Mouse (Mus musculus) brain, embryonic 18.5 days (tissue): ENCODE measurements at regions not wholly inside any gene's neighbourhood (a gene's known extent, or its start where the extent isn't known, plus 50 kb on each side); places are given as distances from the start of the nearest gene placed in this dataset.

Experiments used
- DNase-seq: peaks from one replicate; pipeline ENCODE4 v3.0.0-alpha.2; 2012; ENCODE audit warnings: low read depth, low spot score

GRCm38 (mm10) chr5:45136696-45137095 lies 313.3 kb downstream of the Qdpr start:
- DNase-seq = no peak

GRCm38 (mm10) chr5:45127971-45128370 lies 322.1 kb downstream of the Qdpr start:
- no peak for DNase-seq

- DNase-seq = no peak
Measured at GRCm38 (mm10) chr5:45121751-45122280, 322.3 kb upstream of the Ldb2 start.

DNA sequence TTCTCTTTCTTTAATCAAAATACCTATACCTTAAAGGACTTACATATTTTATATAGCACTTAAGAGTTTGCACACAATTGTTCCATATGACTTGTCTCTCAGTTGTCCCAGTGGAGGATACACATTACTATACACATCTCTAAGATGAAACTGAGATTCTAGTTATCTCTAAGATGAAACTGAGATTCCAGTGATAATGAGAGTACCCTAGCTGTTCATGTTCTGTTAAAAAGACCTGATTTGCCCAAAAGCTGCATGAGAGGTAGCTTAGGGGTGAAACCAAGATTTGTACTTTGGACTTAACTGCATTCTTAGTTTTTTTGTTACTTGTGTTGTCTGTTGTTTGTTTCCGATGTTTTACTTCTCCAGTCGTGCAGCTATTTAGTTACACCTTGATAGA lies 320.3 kb upstream of the Ldb2 start:
- no peak for DNase-seq

DNA sequence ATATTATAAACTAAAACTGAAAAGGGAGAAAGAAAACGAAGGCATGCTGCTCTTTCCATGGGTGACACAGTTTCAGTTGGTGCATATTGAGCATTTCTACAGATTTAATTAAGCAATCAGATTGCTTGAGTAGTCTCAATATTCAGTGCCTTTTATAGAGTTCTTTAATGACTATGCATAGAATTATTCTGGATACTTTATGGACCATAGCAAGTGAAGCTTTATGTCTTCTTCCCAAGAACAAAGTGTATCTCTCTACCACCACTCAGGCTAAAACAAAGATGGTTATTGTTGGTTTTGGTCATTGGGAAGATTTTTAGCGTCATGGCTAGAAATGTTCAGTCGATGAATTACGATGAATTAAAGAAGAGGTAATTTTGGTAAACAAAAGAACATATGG lies 311.8 kb upstream of the Ldb2 start:
- DNase-seq = no peak

- DNase-seq = no peak
Measured at GRCm38 (mm10) chr5:45110797-45111196, 311.3 kb upstream of the Ldb2 start.

- peak; percentile 60 for DNase-seq
Measured at GRCm38 (mm10) chr5:45105236-45105816, 305.8 kb upstream of the Ldb2 start.

DNA sequence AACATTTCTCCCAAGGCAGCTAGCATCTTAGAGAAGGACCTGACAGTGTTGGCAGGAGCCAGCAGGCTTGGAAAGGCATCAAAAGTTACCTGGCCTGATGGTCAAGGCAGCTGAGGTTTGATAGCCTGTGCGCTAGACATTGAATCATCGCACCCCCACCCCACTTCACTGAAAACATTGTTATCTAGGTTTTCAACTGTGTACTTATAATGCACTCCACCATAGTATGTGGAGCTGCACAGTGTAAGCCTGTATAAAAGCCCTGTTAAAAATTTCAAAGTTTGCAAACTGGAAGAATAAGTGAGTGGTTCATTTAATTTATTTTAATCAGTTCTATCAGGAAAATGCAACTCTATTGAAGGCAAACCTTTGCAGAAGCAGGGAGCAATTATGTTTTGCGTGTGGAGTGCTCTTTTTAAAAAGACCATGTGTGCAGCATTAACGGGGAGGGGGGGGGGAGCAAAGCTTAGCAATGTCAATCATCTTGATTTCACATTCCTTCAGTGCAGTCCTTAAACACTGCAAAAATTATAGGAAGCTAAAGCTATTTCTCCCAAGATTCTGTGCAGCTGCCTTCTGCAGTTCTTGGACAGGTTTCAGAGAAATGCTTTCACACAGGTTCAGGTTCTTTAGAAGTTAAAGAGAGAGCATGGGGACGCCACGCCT lies 304.4 kb upstream of the Ldb2 start:
- DNase-seq = no peak

GRCm38 (mm10) chr5:45102661-45103060 lies 303.2 kb upstream of the Ldb2 start:
- DNase-seq = no peak

GRCm38 (mm10) chr5:45101777-45102176 lies 302.3 kb upstream of the Ldb2 start:
- DNase-seq = no peak

DNA sequence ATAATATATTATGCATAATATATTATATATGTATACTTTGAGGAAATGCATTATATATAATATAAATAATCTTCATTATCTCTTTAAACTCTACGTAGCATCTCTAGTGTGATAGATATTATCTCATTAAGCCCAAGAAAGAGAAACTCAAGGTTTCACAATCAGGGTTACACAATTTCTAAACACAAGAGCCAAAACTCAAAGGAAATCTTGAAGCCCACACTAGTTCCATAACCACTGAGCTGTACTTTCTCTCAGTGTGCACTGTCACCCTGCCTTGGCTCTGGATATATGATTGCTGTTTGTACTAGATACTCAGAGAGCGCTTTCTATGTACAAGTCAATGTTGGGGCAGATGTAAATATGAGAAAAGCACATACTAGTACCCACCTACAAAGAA lies 299.6 kb upstream of the Ldb2 start:
- DNase-seq = no peak

DNA sequence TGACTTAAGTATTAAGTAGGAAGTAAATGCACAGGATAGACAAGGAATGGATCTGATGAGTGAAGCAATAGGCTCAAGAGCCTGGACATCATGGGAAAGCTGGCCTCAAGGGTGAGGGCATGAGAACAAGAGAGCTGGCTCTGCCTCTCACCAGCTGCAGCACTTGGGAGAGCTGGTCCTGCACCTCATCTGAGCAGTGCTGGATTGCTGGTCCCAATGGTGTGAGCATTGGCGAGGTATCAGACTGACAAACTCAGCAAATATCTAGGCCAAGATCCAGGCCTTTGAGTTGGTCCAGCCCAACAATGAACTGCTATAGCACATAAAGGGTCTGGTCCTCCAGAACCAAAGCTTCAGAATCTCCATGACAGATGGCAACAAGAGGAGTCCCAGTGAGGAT lies 298.5 kb upstream of the Ldb2 start:
- DNase-seq = no peak

- no peak for DNase-seq
Measured at GRCm38 (mm10) chr5:45084741-45085140, 285.3 kb upstream of the Ldb2 start.

DNA sequence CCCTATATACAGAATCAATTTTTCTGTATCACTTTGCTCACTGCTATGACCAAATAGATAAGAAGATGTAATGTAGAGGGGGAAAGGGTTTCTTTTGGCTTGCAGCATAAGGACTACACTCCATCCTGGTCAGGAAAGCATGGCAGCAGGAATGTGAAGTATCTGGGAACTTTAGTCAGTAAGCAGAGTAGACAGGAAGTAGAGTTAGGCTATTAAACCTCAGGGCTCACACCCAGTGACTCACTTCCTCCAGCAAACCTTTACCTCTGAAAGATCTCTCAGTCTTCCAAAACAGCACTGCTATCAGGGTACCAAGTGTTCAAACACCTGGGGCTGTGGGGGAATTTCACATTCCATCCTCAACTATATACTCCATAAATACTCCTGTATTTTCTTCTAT lies 283.1 kb upstream of the Ldb2 start:
- DNase-seq = no peak

GRCm38 (mm10) chr5:45076347-45076890 lies 276.9 kb upstream of the Ldb2 start:
- DNase-seq = no peak

DNA sequence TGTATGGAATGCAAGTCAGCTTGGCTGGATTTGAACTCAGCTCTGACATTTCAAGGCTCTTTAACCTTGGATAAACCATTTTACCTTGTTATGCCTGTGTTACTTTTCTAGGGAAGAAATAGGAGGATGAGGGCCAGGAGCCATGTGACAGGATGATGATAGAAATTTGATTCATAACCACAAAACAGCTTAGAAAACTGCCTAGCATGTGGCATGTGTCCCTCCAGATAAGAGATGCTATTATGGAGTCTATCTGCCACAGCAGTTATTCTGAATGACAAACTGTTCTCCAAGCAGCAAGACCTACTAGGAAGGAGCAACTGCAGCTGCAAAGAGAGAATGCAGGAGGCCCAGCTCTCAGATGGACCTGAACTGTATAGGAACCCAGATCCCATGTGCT lies 275.7 kb upstream of the Ldb2 start:
- DNase-seq = no peak

GRCm38 (mm10) chr5:45072529-45072928 lies 273.0 kb upstream of the Ldb2 start:
- no peak for DNase-seq

GRCm38 (mm10) chr5:45065917-45066699 lies 266.6 kb upstream of the Ldb2 start:
- DNase-seq = no peak

DNA sequence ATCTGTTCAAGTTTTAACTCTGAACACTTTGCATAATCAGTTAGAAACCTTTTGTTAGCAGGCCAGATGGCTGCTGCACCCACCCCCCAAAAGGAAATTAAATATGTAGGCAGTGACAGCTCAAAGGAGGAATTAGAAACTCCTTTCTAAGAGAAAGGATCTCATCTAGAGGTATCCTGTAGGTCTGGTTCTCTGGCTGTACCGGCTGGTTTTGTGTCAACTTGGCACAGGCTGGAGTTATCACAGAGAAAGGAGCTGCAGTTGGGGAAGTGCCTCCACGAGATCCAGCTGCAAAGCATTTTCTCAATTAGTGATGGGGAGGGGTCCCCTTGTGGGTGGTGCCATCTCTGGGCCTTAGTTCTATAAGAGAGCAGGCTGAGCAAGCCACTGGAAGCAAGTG lies 263.1 kb upstream of the Ldb2 start:
- no peak for DNase-seq

- DNase-seq = no peak
Measured at GRCm38 (mm10) chr5:45055276-45055959, 255.9 kb upstream of the Ldb2 start.

GRCm38 (mm10) chr5:45049410-45049809 lies 249.9 kb upstream of the Ldb2 start:
- DNase-seq = no peak

GRCm38 (mm10) chr5:45042914-45043313 lies 243.4 kb upstream of the Ldb2 start:
- no peak for DNase-seq
